Comparison of ENCODE assay signal across 8 mouse cellular contexts in the genomic region with DNA sequence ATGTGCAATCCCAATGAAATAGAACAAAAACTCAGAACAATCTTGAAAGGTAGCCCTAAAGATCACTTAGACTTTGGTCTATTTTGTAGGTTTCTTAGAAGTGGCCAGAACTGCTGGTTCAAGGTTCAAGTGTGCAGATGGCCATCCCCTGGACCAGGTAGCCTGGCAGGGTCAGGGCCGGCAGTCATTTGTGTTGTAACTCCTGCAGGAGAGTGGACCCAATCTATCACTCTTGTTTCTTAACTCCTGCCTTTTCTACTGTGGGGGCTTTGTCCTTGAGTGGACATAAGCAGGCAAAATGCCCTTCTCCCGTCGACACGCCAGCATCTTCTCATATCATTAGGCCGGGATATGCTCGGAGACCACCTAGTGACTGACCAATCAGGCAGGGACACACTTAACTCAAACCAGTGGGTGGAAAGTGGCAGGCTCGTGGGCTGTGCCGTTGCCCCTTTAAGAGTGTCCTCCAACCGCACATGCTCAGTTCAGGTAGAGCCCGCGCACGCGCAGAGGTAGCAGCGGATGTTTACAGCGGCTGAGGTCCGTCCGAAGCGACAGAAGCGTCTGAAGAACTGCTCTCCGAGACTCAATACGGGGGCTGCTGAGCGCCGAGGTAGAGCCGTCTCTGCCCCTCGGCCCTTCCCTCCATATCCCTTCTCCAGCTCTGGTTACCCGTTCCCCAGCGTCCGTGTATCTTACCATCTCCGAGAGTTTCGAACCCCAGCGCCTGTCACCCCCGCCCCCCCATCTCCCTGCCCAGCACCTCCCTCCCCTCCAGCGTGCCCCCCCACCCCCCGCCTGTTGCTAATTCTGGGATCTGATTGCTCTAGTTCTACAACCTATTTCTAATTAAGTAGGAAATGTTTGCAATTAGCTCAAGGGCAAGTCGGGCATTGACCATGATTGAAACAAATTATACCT. TPM values are rescaled to one million over a fixed set of nuclear protein-coding genes. Genes with fewer than 3 reads are reported as not detected.
DNase-seq lines count a peak whose midpoint lies in the region; ATAC-seq and TF ChIP-seq lines count a peak whose summit lies in the region.

A gene (plus strand): TSS at position 483 of the 921 bp plus-strand sequence.

- intact Hi-C loops in heart, postnatal 25 days (cut with DNase I): loop anchor here (1.0 to 10.0 kb wide), 2 partner anchors 115 to 1123 kb away; a partner anchor contains a TSS

- under 1% methylated on average over 35 of the region's 35 CpGs for WGBS in forebrain, embryonic 15.5 days
- under 1% methylated on average over 35 of the region's 35 CpGs for WGBS in lung, adult 2 months

- peak within 1 kb of the TSS; percentile 68 to 85 for H3K4me3 ChIP-seq in ES-E14 (ENCODE audit: insufficient read depth in 1 of 2, low read depth in 1 of 2, low read length in 2 of 2, poor library complexity in 1 of 2, severe bottlenecking in 1 of 2)
- peak within 1 kb of the TSS; percentile 89 for H3K4me3 ChIP-seq in forebrain, embryonic 15.5 days
- H3K4me3 ChIP-seq in lung, adult 2 months (replicated peaks; ENCODE audit: extremely low read depth, low read depth, low read length): peak within 1 kb of the TSS; percentile 92

- peak; percentile 83 for DNase-seq in ES-E14 (ENCODE audit: low read depth, low spot score)
- peak; percentile 92 for DNase-seq in cerebellum, adult 11-12 months
- DNase-seq in heart, postnatal 25 days (ENCODE audit: low spot score): peak; percentile 87
- DNase-seq in layer of hippocampus, adult 18-20 months (ENCODE audit: low spot score in 2 of 2): peak; percentile 90 to 95
- DNase-seq in lung, adult 2 months: peak; percentile 91
- DNase-seq in thymus, adult 18-20 months: peak; percentile 89 to 91

- H3K9me3 ChIP-seq in ES-E14 (ENCODE audit: control insufficient read depth, insufficient read depth, low read depth, low read length): no peaks in the 10 kb centered on the region
- no peaks in the 10 kb centered on the region for H3K9me3 ChIP-seq in forebrain, embryonic 15.5 days

- ATAC-seq in forebrain, embryonic 15.5 days (replicated peaks): peak; percentile 98
- peak; percentile 95 for ATAC-seq in neutrophil, adult 5-6 weeks (ENCODE audit: extremely low read depth, insufficient number of reproducible peaks, low FRiP score, poor library complexity, severe bottlenecking)

- H3K9ac ChIP-seq in ES-E14 (ENCODE audit: insufficient read depth, low read depth, low read length, poor library complexity, severe bottlenecking): peak within 1 kb of the TSS; percentile 82
- H3K9ac ChIP-seq in forebrain, embryonic 15.5 days (replicated peaks): peak within 1 kb of the TSS; percentile 82

- TF ChIP-seq POLR2A in lung, adult 2 months (IDR thresholded peaks at IDR 0.05; ENCODE audit: borderline replicate concordance, extremely low read depth, low read depth, low read length): peak; percentile 97

- peak within 1 kb of the TSS; percentile 79 for H3K4me2 ChIP-seq in forebrain, embryonic 15.5 days (replicated peaks)

- H3K27me3 ChIP-seq in forebrain, embryonic 15.5 days: no peaks in the 10 kb centered on the region

- in situ Hi-C loops in ES-E14 (cut with MboI; ENCODE audit: low sequenced_read_pairs in 2 of 2, unreplicated experiment in 2 of 2): no loop called here

- no peak for TF ChIP-seq CTCF in lung, adult 2 months (IDR thresholded peaks at IDR 0.05; ENCODE audit: insufficient read depth, low read length)

- H3K27ac ChIP-seq in ES-E14 (ENCODE audit: insufficient read depth, low read depth, low read length, poor library complexity, severe bottlenecking): peak within 1 kb of the TSS; percentile 44; the same call in 1 of the 2 replicates
- peak within 1 kb of the TSS; percentile 89 for H3K27ac ChIP-seq in forebrain, embryonic 15.5 days (replicated peaks)

- peaks cover 0 to 6% of the 10 kb centered on the region in 2 experiments; a peak in 1 of 4 replicates for H3K4me1 ChIP-seq in ES-E14 (ENCODE audit: control insufficient read depth in 2 of 2, insufficient read depth in 2 of 2, low read length in 2 of 2, poor library complexity in 1 of 2)
- H3K4me1 ChIP-seq in forebrain, embryonic 15.5 days: peaks cover 17% of the 10 kb centered on the region
- H3K4me1 ChIP-seq in lung, adult 2 months (ENCODE audit: control insufficient read depth, insufficient read depth, low read length): peaks cover 8% of the 10 kb centered on the region

- no peaks in the 10 kb centered on the region for H3K36me3 ChIP-seq in ES-E14 (ENCODE audit: control insufficient read depth, insufficient read depth, low read length, poor library complexity, severe bottlenecking)
- H3K36me3 ChIP-seq in forebrain, embryonic 15.5 days: peaks cover 11% of the 10 kb centered on the region; the same call in 1 of the 2 replicates

TF ChIP-seq in ES-E14, 5 proteins besides CTCF, POLR2A, EP300 and RAD21:
- TF ChIP-seq HCFC1 (IDR thresholded peaks at IDR 0.05; ENCODE audit: borderline replicate concordance, insufficient read depth, low read length) (peak; percentile 46; the same call in 1 of the 2 replicates), CHD2 (IDR thresholded peaks at IDR 0.05; ENCODE audit: low read depth, low read length) (no peak)

RNA-seq across cellular contexts. Expression of the gene that starts here (rescaled TPM):
- total RNA-seq in ES-E14 (2012; rRNA removed): 11.8 and 15.7 TPM in 2 replicates
- polyA plus RNA-seq in forebrain, embryonic 15.5 days (2015; fragmentation: Nextera tagmentation; extraction: Ambion mirVana): 45.8 and 48.3 TPM in 2 replicates
- 10 to 100 TPM; 47.1 to 58.6 TPM for total RNA-seq in heart, postnatal 25 days (2021)
- 10 to 100 TPM; 86.1 to 89.1 TPM for total RNA-seq in layer of hippocampus, adult 18-20 months (2021)
- polyA plus RNA-seq in lung, adult 2 months (2012; rRNA removed): 22.5 and 34.4 TPM in 2 replicates
- 71.7 and 73.3 TPM in 2 replicates for total RNA-seq in neutrophil, adult 5-6 weeks (2017)

Comparison
In these comparisons a context has a peak if more than half of its experiments do, and no peak if none do; other contexts are left out.
1. Peak in every context shown above with its lines: DNase-seq, ATAC-seq, H3K4me3 ChIP-seq and H3K27ac ChIP-seq.